Mouse (Mus musculus): ENCODE results near the gene Josd2. TPM values are rescaled to one million over a fixed set of nuclear protein-coding genes. Genes with fewer than 3 reads are reported as not detected.

Josd2 gene
- total RNA-seq, 1 experiment from 2014 or later, result 20.4 TPM

GRCm38 (mm10) chr7:44488545-44488944 lies 20.8 kb downstream of the Josd2 start:
- no peak for ATAC-seq (replicated peaks in 1 of 2; ENCODE audit: insufficient read depth in 1 of 2, low FRiP score in 2 of 2, low TSS enrichment in 1 of 2, low read depth in 1 of 2, poor library complexity in 2 of 2, severe bottlenecking in 2 of 2)

GRCm38 (mm10) chr7:44490281-44490680 lies 22.5 kb downstream of the Josd2 start:
- ATAC-seq (replicated peaks in 1 of 2; ENCODE audit: insufficient read depth in 1 of 2, low FRiP score in 2 of 2, low TSS enrichment in 1 of 2, low read depth in 1 of 2, poor library complexity in 2 of 2, severe bottlenecking in 2 of 2), result no peak

GRCm38 (mm10) chr7:44491391-44491790 lies 23.6 kb downstream of the Josd2 start:
- no peak for ATAC-seq (replicated peaks in 1 of 2; ENCODE audit: insufficient read depth in 1 of 2, low FRiP score in 2 of 2, low TSS enrichment in 1 of 2, low read depth in 1 of 2, poor library complexity in 2 of 2, severe bottlenecking in 2 of 2)

- ATAC-seq (replicated peaks in 1 of 2; ENCODE audit: insufficient read depth in 1 of 2, low FRiP score in 2 of 2, low TSS enrichment in 1 of 2, low read depth in 1 of 2, poor library complexity in 2 of 2, severe bottlenecking in 2 of 2), result no peak
Observed at GRCm38 (mm10) chr7:44492166-44492826, 24.5 kb downstream of the Josd2 start.

- no peak for ATAC-seq (replicated peaks in 1 of 2; ENCODE audit: insufficient read depth in 1 of 2, low FRiP score in 2 of 2, low TSS enrichment in 1 of 2, low read depth in 1 of 2, poor library complexity in 2 of 2, severe bottlenecking in 2 of 2)
Observed at GRCm38 (mm10) chr7:44494681-44495080, 26.9 kb downstream of the Josd2 start.

GRCm38 (mm10) chr7:44495086-44495485 lies 27.3 kb downstream of the Josd2 start:
- ATAC-seq (replicated peaks in 1 of 2; ENCODE audit: insufficient read depth in 1 of 2, low FRiP score in 2 of 2, low TSS enrichment in 1 of 2, low read depth in 1 of 2, poor library complexity in 2 of 2, severe bottlenecking in 2 of 2), result no peak

- ATAC-seq (replicated peaks in 1 of 2; ENCODE audit: insufficient read depth in 1 of 2, low FRiP score in 2 of 2, low TSS enrichment in 1 of 2, low read depth in 1 of 2, poor library complexity in 2 of 2, severe bottlenecking in 2 of 2), result peak; percentile 90 to 93
Observed at GRCm38 (mm10) chr7:44495992-44496770, 28.4 kb downstream of the Josd2 start, which contains the start of the genes Emc10 and Fam71e1. Gene Emc10 (minus strand): TSS chr7:44496529. Gene Fam71e1 (plus strand): TSS chr7:44496581.

- ATAC-seq (replicated peaks in 1 of 2; ENCODE audit: insufficient read depth in 1 of 2, low FRiP score in 2 of 2, low TSS enrichment in 1 of 2, low read depth in 1 of 2, poor library complexity in 2 of 2, severe bottlenecking in 2 of 2), result no peak
Observed at GRCm38 (mm10) chr7:44496771-44497109, 29.0 kb downstream of the Josd2 start.

- ATAC-seq (replicated peaks in 1 of 2; ENCODE audit: insufficient read depth in 1 of 2, low FRiP score in 2 of 2, low TSS enrichment in 1 of 2, low read depth in 1 of 2, poor library complexity in 2 of 2, severe bottlenecking in 2 of 2), result no peak
Observed at GRCm38 (mm10) chr7:44497361-44498055, 29.7 kb downstream of the Josd2 start.

- ATAC-seq (replicated peaks in 1 of 2; ENCODE audit: insufficient read depth in 1 of 2, low FRiP score in 2 of 2, low TSS enrichment in 1 of 2, low read depth in 1 of 2, poor library complexity in 2 of 2, severe bottlenecking in 2 of 2), result no peak
Observed at GRCm38 (mm10) chr7:44498922-44499321, 31.1 kb downstream of the Josd2 start.

GRCm38 (mm10) chr7:44500046-44500445 lies 32.3 kb downstream of the Josd2 start:
- ATAC-seq (replicated peaks in 1 of 2; ENCODE audit: insufficient read depth in 1 of 2, low FRiP score in 2 of 2, low TSS enrichment in 1 of 2, low read depth in 1 of 2, poor library complexity in 2 of 2, severe bottlenecking in 2 of 2), result no peak

- peak; percentile 50 to 54; a peak in 2 of 4 replicates for ATAC-seq (replicated peaks in 1 of 2; ENCODE audit: insufficient read depth in 1 of 2, low FRiP score in 2 of 2, low TSS enrichment in 1 of 2, low read depth in 1 of 2, poor library complexity in 2 of 2, severe bottlenecking in 2 of 2)
Observed at GRCm38 (mm10) chr7:44501563-44502115, 33.9 kb downstream of the Josd2 start.

- no peak for ATAC-seq (replicated peaks in 1 of 2; ENCODE audit: insufficient read depth in 1 of 2, low FRiP score in 2 of 2, low TSS enrichment in 1 of 2, low read depth in 1 of 2, poor library complexity in 2 of 2, severe bottlenecking in 2 of 2)
Observed at GRCm38 (mm10) chr7:44507491-44507890, 39.7 kb downstream of the Josd2 start.

GRCm38 (mm10) chr7:44519240-44519913 lies 51.6 kb downstream of the Josd2 start:
- no peak for ATAC-seq (replicated peaks in 1 of 2; ENCODE audit: insufficient read depth in 1 of 2, low FRiP score in 2 of 2, low TSS enrichment in 1 of 2, low read depth in 1 of 2, poor library complexity in 2 of 2, severe bottlenecking in 2 of 2)

GRCm38 (mm10) chr7:44520990-44521389 lies 53.2 kb downstream of the Josd2 start:
- no peak for ATAC-seq (replicated peaks in 1 of 2; ENCODE audit: insufficient read depth in 1 of 2, low FRiP score in 2 of 2, low TSS enrichment in 1 of 2, low read depth in 1 of 2, poor library complexity in 2 of 2, severe bottlenecking in 2 of 2)
